Mouse (Mus musculus) kidney, postnatal 0 days (tissue): ENCODE results near the gene Itpr1. TPM values are rescaled to one million over a fixed set of nuclear protein-coding genes. Genes with fewer than 3 reads are reported as not detected.

ENCODE experiments used
- ATAC-seq: fragments of 200-750 bp; cut with Nextera tagmentation; replicated peaks from 2 replicates; pipeline ENCODE4 v1.8.0; 2017; ENCODE audit warnings: low read depth, moderate number of reproducible peaks, moderate TSS enrichment, moderate library complexity; ENCODE audit not compliant: low FRiP score
- DNase-seq: peaks from one replicate; pipeline ENCODE4 v3.0.0-alpha.2; 2016; ENCODE audit warnings: low spot score
- H3K27ac ChIP-seq: fragments of 300-500 bp; sonication (generic); 2 replicates; pipeline ENCODE4 v1.5.1; 2014; ENCODE audit warnings: mild to moderate bottlenecking
- H3K27me3 ChIP-seq: fragments of 300-500 bp; sonication (generic); 2 replicates; pipeline ENCODE4 v1.6.1; 2014; ENCODE audit warnings: low read length, mixed read lengths; ENCODE audit not compliant: insufficient read depth
- H3K36me3 ChIP-seq: fragments of 300-500 bp; sonication (generic); 2 replicates; pipeline ENCODE4 v1.6.1; 2014; ENCODE audit warnings: low read length, mixed read lengths; ENCODE audit not compliant: insufficient read depth
- H3K4me1 ChIP-seq: fragments of 300-500 bp; sonication (generic); replicated peaks from 2 replicates; pipeline ENCODE4 v1.6.1; 2014; ENCODE audit warnings: antibody characterized with exemption, low read length, mixed read lengths; ENCODE audit not compliant: insufficient read depth
- H3K4me2 ChIP-seq: fragments of 300-500 bp; sonication (generic); 2 replicates; pipeline ENCODE4 v1.6.1; 2014; ENCODE audit warnings: mild to moderate bottlenecking, low read length, moderate library complexity, mixed read lengths
- H3K4me3 ChIP-seq: fragments of 300-500 bp; sonication (generic); replicated peaks from 2 replicates; pipeline ENCODE4 v1.5.1; 2014; ENCODE audit warnings: low read depth, low read length
- H3K9ac ChIP-seq: fragments of 300-500 bp; sonication (generic); 2 replicates; pipeline ENCODE4 v1.6.1; 2014; ENCODE audit warnings: low read depth, low read length
- H3K9me3 ChIP-seq: fragments of 300-500 bp; sonication (generic); replicated peaks from 2 replicates; pipeline ENCODE4 v1.6.1; 2016; ENCODE audit warnings: low read length, inconsistent platforms, mixed read lengths
- CTCF ChIP-seq: IDR thresholded peaks from 2 replicates; pipeline ENCODE4 v1.5.1; 2016; ENCODE audit warnings: antibody characterized with exemption, low read depth, mild to moderate bottlenecking, moderate library complexity
- WGBS: fragments of 180-500 bp; shearing (Covaris S2); extraction: QIAGEN DNeasy Blood & Tissue Kit; methylation state at CpG from one replicate; pipeline ENCODE4 v1.1.7; 2014; 5-methylcytosine and 5-hydroxymethylcytosine counted together
- polyA plus RNA-seq: library from polyadenylated mRNA; unstranded; fragments of >200 nt; fragmentation: Nextera tagmentation; extraction: Ambion mirVana; gene quantifications from 2 replicates; pipeline ENCODE4 v1.2.1, GENCODE M21; 2015

Itpr1 gene
- polyA plus RNA-seq, 1 experiment from 2014 or later, result 21.2 TPM

DNA sequence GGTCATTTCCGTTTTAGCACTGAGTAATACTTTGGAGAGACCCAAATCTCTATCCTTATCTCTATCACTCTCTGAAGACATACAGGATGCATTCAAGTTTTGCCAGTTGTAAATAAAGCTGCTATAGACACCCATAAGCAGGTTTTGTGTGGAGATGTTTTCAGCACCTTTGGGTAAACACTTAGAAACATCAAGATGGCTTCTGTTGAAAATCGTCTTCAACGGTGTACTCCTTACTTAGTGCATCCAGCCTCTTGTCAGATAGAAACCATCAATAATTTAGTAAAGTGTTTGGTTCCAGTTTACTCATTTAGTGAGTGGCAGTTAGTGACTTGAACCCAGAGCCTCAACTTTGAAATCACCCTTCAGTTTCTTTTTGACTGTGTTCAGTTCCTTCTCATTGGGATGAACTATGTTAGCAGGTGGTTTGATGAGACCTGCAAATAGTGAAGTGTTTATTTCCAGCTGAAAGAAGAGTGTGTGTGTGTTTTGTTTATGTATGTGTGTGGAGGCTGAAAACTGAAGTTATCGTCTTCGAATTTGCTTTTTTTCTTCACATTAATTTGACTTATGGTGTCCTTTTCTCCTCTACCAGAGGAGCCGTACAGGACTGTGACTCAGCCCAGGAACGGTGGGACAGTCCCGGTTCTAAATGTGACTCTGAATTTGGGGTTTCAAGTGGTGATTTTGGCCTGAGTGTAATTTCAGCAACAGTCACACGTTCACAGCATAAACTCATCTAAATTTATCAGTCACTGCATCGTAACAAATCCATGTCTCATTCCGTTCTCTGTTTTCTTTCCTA is 66.1 kb downstream of the Itpr1 start:
- TF ChIP-seq CTCF, result no peak
- Histone ChIP-seq H3K9me3 (no peaks in the 10 kb centered on the region), H3K4me1 (peaks cover 16% of the 10 kb centered on the region; the same call in 1 of the 2 replicates), H3K27me3 (no peaks in the 10 kb centered on the region), H3K4me3 (no peak overlapping the region), H3K9ac (no peak overlapping the region), H3K36me3 (no peaks in the 10 kb centered on the region), H3K27ac (no peak overlapping the region), H3K4me2 (no peak overlapping the region)
- no peak for DNase-seq
- ATAC-seq, result no peak
- 78% methylated on average over 11 of the region's 11 CpGs for WGBS

DNA sequence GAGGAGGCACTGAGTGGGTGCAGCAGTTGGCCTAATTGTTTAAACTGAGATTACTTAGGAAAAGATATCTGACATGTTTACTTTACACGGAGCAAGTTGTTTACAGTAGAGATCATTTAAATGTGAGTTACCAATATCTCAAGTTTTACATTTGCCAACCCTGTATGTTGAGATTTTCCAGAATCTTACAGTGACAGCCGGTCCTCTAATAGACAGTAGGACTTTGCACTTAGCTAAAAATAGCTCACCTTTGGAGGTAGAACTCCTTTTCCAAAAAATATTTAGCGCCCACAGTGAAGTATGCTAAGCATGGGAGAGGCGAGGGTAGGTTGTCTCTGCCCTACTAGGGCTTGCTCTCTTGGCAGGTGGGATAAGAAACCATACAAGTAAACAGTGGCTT is 69.2 kb downstream of the Itpr1 start:
- Histone ChIP-seq H3K4me2 (no peak overlapping the region), H3K4me3 (no peak overlapping the region), H3K27me3 (no peaks in the 10 kb centered on the region), H3K27ac (no peak overlapping the region), H3K9ac (no peak overlapping the region), H3K36me3 (no peaks in the 10 kb centered on the region), H3K9me3 (no peaks in the 10 kb centered on the region), H3K4me1 (peaks cover 3% of the 10 kb centered on the region; the same call in 1 of the 2 replicates)
- WGBS, result 55% methylated on average over 4 of the region's 4 CpGs
- DNase-seq, result no peak
- no peak for ATAC-seq
- no peak for TF ChIP-seq CTCF

- Histone ChIP-seq H3K4me1 (peaks cover under 1% of the 10 kb centered on the region; the same call in 1 of the 2 replicates), H3K9me3 (no peaks in the 10 kb centered on the region), H3K27me3 (no peaks in the 10 kb centered on the region), H3K4me2 (no peak overlapping the region), H3K4me3 (no peak overlapping the region), H3K27ac (no peak overlapping the region), H3K36me3 (no peaks in the 10 kb centered on the region), H3K9ac (no peak overlapping the region)
- no peak for TF ChIP-seq CTCF
- DNase-seq (no peak), ATAC-seq (no peak)
- 63% methylated on average over 3 of the region's 3 CpGs for WGBS
Observed at GRCm38 (mm10) chr6:108282621-108283020, 69.7 kb downstream of the Itpr1 start.

DNA sequence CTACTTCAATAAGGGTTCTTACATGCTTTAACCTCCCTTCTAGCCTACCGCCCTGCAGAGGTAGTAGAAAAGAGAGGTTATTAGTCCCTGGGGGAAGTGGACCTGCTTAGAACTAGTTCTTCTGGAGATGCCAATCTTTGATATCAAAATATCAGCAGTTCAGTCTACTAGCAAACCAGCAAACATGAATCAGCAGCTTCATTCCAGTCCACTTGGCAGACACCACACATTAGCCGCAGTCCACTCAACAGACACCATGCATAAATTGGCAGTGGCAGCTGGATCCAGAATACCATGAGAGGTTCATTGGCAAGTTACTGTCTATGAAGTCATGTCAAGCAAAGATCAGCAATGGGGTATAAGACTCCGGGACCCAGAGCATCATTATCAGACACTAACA is 71.8 kb downstream of the Itpr1 start:
- ATAC-seq (no peak), DNase-seq (no peak)
- H3K27me3 ChIP-seq, result no peaks in the 10 kb centered on the region
- TF ChIP-seq CTCF, result no peak
- H3K9me3 ChIP-seq, result no peaks in the 10 kb centered on the region
- no peaks in the 10 kb centered on the region for H3K36me3 ChIP-seq
- no peaks in the 10 kb centered on the region for H3K4me1 ChIP-seq
- H3K4me3 ChIP-seq, result no peak overlapping the region
- 91% methylated on average over 3 of the region's 3 CpGs for WGBS
- H3K4me2 ChIP-seq, result no peak overlapping the region
- no peak overlapping the region for H3K9ac ChIP-seq
- H3K27ac ChIP-seq, result no peak overlapping the region

DNA sequence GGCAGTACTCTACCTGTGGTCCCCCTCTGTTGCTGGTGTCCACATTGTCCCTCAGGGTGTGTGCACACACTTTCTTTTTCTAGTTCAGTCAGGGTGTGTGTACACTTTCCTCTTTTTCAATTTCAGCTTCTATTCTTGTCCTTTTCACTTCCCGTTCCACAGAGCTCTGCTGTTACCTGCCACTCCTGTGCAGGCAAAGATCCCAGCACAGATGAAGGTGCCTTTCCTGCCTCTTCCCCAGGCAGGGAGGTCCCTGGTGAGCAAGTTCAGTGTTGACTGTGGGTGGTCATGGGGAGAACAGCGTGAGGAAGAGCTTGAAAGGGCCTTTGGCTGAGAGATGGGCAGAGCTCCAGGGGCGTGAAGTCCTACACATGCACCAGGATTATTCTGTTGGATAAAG is 76.1 kb downstream of the Itpr1 start:
- Histone ChIP-seq H3K9ac (no peak overlapping the region), H3K36me3 (no peaks in the 10 kb centered on the region), H3K4me2 (no peak overlapping the region), H3K4me3 (no peak overlapping the region), H3K27ac (no peak overlapping the region), H3K27me3 (no peaks in the 10 kb centered on the region), H3K9me3 (no peaks in the 10 kb centered on the region), H3K4me1 (no peaks in the 10 kb centered on the region)
- DNase-seq (no peak), ATAC-seq (no peak)
- no peak for TF ChIP-seq CTCF
- 81% methylated on average over 3 of the region's 3 CpGs for WGBS

GRCm38 (mm10) chr6:108290978-108291377 is 78.1 kb downstream of the Itpr1 start:
- H3K4me1 ChIP-seq, result no peaks in the 10 kb centered on the region
- H3K27ac ChIP-seq, result no peak overlapping the region
- no peaks in the 10 kb centered on the region for H3K9me3 ChIP-seq
- no peaks in the 10 kb centered on the region for H3K27me3 ChIP-seq
- TF ChIP-seq CTCF, result no peak
- no peak overlapping the region for H3K4me2 ChIP-seq
- no peaks in the 10 kb centered on the region for H3K36me3 ChIP-seq
- 84% methylated on average over 2 of the region's 2 CpGs for WGBS
- H3K4me3 ChIP-seq, result no peak overlapping the region
- no peak overlapping the region for H3K9ac ChIP-seq
- ATAC-seq (no peak), DNase-seq (no peak)

DNA sequence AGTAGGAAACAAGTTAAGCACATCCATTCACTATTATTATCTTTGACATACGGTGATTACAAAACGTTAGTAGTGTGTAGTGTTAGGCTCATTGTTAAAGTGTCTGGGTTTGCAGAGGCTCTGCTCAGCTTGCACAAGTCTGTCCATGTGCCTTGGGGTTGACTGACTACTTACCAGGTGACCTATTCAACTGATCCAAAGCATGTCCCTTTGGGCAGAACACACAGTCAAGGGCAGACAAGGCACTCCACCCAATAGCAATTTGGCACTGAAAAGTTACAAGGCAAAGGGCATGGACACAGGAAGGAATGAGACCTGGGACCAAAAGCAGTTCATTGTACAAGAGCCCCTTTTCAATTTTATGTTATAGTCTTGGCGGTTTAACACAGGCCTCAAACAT is 78.7 kb downstream of the Itpr1 start:
- Histone ChIP-seq H3K9ac (no peak overlapping the region), H3K27ac (no peak overlapping the region), H3K9me3 (no peaks in the 10 kb centered on the region), H3K4me3 (no peak overlapping the region), H3K4me1 (no peaks in the 10 kb centered on the region), H3K36me3 (no peaks in the 10 kb centered on the region), H3K27me3 (no peaks in the 10 kb centered on the region), H3K4me2 (no peak overlapping the region)
- DNase-seq (no peak), ATAC-seq (no peak)
- TF ChIP-seq CTCF, result no peak
- WGBS, result 90% methylated on average over 3 of the region's 3 CpGs
